Mouse (Mus musculus) urinary bladder, postnatal 10 days (tissue): ENCODE data around the gene Prss46.

ENCODE experiments used
- DNase-seq: peaks from one replicate; pipeline ENCODE4 v3.0.0; 2022; ENCODE audit warnings: low spot score

The Prss46 gene

GRCm38 (mm10) chr9:110896595-110896994, 52.3 kb downstream of the Prss46 start:
- DNase-seq = no peak

GRCm38 (mm10) chr9:110899451-110900008, 55.2 kb downstream of the Prss46 start:
- DNase-seq = no peak

- no peak for DNase-seq
Observed at GRCm38 (mm10) chr9:110901204-110901603, 56.9 kb downstream of the Prss46 start.

GRCm38 (mm10) chr9:110902271-110902670, 58.0 kb downstream of the Prss46 start:
- no peak for DNase-seq
